Mouse (Mus musculus): ENCODE data around the gene Ctbp2.

The Ctbp2 gene

GRCm38 (mm10) chr7:132965707-132966106 lies 158.4 kb downstream of the Ctbp2 start:
- DNase-seq (ENCODE audit: inconsistent age in 2 of 2, low spot score in 1 of 2) = no peak

GRCm38 (mm10) chr7:132964395-132964794 lies 159.8 kb downstream of the Ctbp2 start:
- no peak for DNase-seq (ENCODE audit: inconsistent age in 2 of 2, low spot score in 1 of 2)

- DNase-seq (ENCODE audit: inconsistent age in 2 of 2, low spot score in 1 of 2) = no peak
These were observed 173.5 kb downstream of the Ctbp2 start for GRCm38 (mm10) chr7:132950613-132951012.

- no peak for DNase-seq (ENCODE audit: inconsistent age in 2 of 2, low spot score in 1 of 2)
These were observed 174.2 kb downstream of the Ctbp2 start for GRCm38 (mm10) chr7:132949968-132950367.

- DNase-seq (ENCODE audit: inconsistent age in 2 of 2, low spot score in 1 of 2) = peak in 1 of 2 experiments; percentile 32
These were observed 183.6 kb downstream of the Ctbp2 start for GRCm38 (mm10) chr7:132940569-132940968.

GRCm38 (mm10) chr7:132939118-132939517 lies 185.0 kb downstream of the Ctbp2 start:
- DNase-seq (ENCODE audit: inconsistent age in 2 of 2, low spot score in 1 of 2) = no peak

Data from adrenal gland, adult (tissue).